10 mouse cellular contexts compared by ENCODE assay signal in the genomic region with DNA sequence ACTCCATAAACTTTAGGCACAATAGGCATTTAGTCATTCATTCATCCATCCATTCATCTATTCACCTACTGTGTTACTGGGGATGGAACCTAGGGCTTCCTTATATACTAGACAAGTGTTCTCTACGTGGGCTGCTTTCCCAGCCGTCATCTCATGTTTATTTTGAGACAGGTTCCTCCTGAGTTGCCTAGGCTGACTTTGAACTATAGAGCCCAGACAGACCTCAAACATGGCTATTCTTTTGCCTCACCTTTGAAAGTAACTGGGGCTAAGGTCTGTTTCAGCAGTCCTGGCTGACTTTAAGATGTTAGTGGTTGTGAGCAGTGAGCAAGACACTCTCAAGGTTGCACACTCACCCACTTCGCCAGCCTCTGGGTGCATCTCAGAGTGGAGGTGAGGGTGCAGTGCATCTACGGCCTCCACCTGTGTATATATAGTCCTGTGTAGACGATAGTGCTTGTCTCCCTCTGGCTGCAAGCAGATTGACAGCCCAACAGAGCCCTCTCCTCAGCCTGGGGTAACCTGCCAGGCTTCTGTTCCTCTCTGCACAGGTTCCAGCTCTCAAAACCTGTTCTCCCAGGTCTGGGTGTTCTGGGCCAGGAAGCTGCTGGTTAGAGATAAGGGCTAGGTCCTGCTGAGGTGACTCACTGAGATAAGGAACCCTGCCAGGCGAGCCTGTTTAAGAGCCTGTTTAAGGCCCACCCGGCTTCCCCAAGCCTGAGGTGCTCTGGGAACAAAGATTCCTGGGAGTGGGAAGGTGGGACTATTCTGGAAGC. TPM values are rescaled to one million over a fixed set of nuclear protein-coding genes. Genes with fewer than 3 reads are reported as not detected.
DNase-seq lines count a peak whose midpoint lies in the region; ATAC-seq lines count a peak whose summit lies in the region.
"Had no signal": no experiment of that assay in that cellular context is flagged by ENCODE, and none has a peak within 500 bp of the region (broad histone marks: within the 10 kb centered on the region; RNA-seq: fewer than 3 reads in every experiment).

No protein-coding gene starts in this region.

- no peak for DNase-seq in midbrain, embryonic 11.5 days (ENCODE audit: low spot score, missing footprints)
- DNase-seq in midbrain, embryonic 14.5 days, result no peak
- DNase-seq in intestine, embryonic 14.5 days (ENCODE audit: low spot score), result peak; percentile 68
- peak; percentile 38 for DNase-seq in lung, postnatal 10 days
- peak; percentile 46 for DNase-seq in urinary bladder, postnatal 25 days (ENCODE audit: low spot score)
- no peak for DNase-seq in adrenal gland, adult 2 months
- DNase-seq in adrenal gland, adult 18-20 months (ENCODE audit: low spot score in 2 of 2), result no peak
- DNase-seq in cerebellum, adult 9-10 months, result no peak

- ATAC-seq in midbrain, embryonic 11.5 days (ENCODE audit: low FRiP score), result 0 out of 2 replicates have a peak, but pooled peaks have one; percentile 19
- ATAC-seq in midbrain, embryonic 14.5 days (ENCODE audit: low FRiP score, low TSS enrichment), result no peak
- peak; percentile 94 for ATAC-seq in intestine, embryonic 14.5 days (replicated peaks; ENCODE audit: low FRiP score, low TSS enrichment, low read depth)
- ATAC-seq: forebrain, embryonic 13.5 days; hindbrain, postnatal 0 days had no signal

- no peaks in the 10 kb centered on the region for H3K36me3 ChIP-seq in midbrain, embryonic 11.5 days (ENCODE audit: control insufficient read depth, insufficient read depth, low read length)
- no peaks in the 10 kb centered on the region for H3K36me3 ChIP-seq in midbrain, embryonic 14.5 days (ENCODE audit: control insufficient read depth, insufficient read depth, low read length)
- H3K36me3 ChIP-seq in intestine, embryonic 14.5 days (ENCODE audit: control insufficient read depth, insufficient read depth, low read length), result peaks cover 2% of the 10 kb centered on the region; the same call in 1 of the 2 replicates

- no peak overlapping the region for H3K4me2 ChIP-seq in midbrain, embryonic 11.5 days
- H3K4me2 ChIP-seq in midbrain, embryonic 14.5 days (ENCODE audit: low read length), result no peak overlapping the region
- no peak overlapping the region for H3K4me2 ChIP-seq in intestine, embryonic 14.5 days (ENCODE audit: low read length)
- H3K4me2 ChIP-seq: forebrain, embryonic 13.5 days had no signal

- H3K27ac ChIP-seq in midbrain, embryonic 11.5 days (ENCODE audit: low read depth, low read length), result no peak overlapping the region
- no peak overlapping the region for H3K27ac ChIP-seq in midbrain, embryonic 14.5 days (replicated peaks; ENCODE audit: low read depth, low read length)
- H3K27ac ChIP-seq in intestine, embryonic 14.5 days (ENCODE audit: low read depth), result peak overlapping the region; percentile 44
- H3K27ac ChIP-seq: forebrain, embryonic 13.5 days; hindbrain, postnatal 0 days had no signal

- 80% methylated on average over 7 of the region's 7 CpGs for WGBS in midbrain, embryonic 11.5 days
- WGBS in midbrain, embryonic 14.5 days, result 83% methylated on average over 7 of the region's 7 CpGs
- 58% methylated on average over 7 of the region's 7 CpGs for WGBS in intestine, embryonic 14.5 days

- H3K9ac ChIP-seq in midbrain, embryonic 11.5 days (ENCODE audit: low read length), result no peak overlapping the region
- H3K9ac ChIP-seq in midbrain, embryonic 14.5 days (replicated peaks; ENCODE audit: low read length), result no peak overlapping the region
- no peak overlapping the region for H3K9ac ChIP-seq in intestine, embryonic 14.5 days (ENCODE audit: low read length)
- H3K9ac ChIP-seq: forebrain, embryonic 13.5 days had no signal

- H3K4me1 ChIP-seq in midbrain, embryonic 11.5 days (ENCODE audit: control insufficient read depth, insufficient read depth, low read length), result no peaks in the 10 kb centered on the region
- no peaks in the 10 kb centered on the region for H3K4me1 ChIP-seq in midbrain, embryonic 14.5 days (ENCODE audit: control insufficient read depth, insufficient read depth, low read length)
- H3K4me1 ChIP-seq in intestine, embryonic 14.5 days (replicated peaks; ENCODE audit: control insufficient read depth, insufficient read depth, low read length), result peaks cover 7% of the 10 kb centered on the region; the same call in 1 of the 2 replicates
- H3K4me1 ChIP-seq: forebrain, embryonic 13.5 days had no signal

- H3K4me3 ChIP-seq in midbrain, embryonic 11.5 days (ENCODE audit: low read depth, low read length), result no peak overlapping the region
- H3K4me3 ChIP-seq in midbrain, embryonic 14.5 days (replicated peaks; ENCODE audit: low read depth, low read length), result no peak overlapping the region
- H3K4me3 ChIP-seq in intestine, embryonic 14.5 days (ENCODE audit: low read depth, low read length), result no peak overlapping the region
- H3K4me3 ChIP-seq: forebrain, embryonic 13.5 days had no signal

- H3K27me3 ChIP-seq in midbrain, embryonic 11.5 days (ENCODE audit: control insufficient read depth, insufficient read depth, low read length), result no peaks in the 10 kb centered on the region
- H3K27me3 ChIP-seq in midbrain, embryonic 14.5 days (ENCODE audit: control insufficient read depth, insufficient read depth, low read length), result no peaks in the 10 kb centered on the region
- H3K27me3 ChIP-seq in intestine, embryonic 14.5 days (replicated peaks; ENCODE audit: control insufficient read depth, insufficient read depth, low read length), result no peaks in the 10 kb centered on the region
- H3K27me3 ChIP-seq: forebrain, embryonic 13.5 days had no signal

- H3K9me3 ChIP-seq in midbrain, embryonic 11.5 days (ENCODE audit: control insufficient read depth, low read length), result no peaks in the 10 kb centered on the region
- no peaks in the 10 kb centered on the region for H3K9me3 ChIP-seq in midbrain, embryonic 14.5 days (ENCODE audit: control insufficient read depth, low read length)
- H3K9me3 ChIP-seq in intestine, embryonic 14.5 days (ENCODE audit: control insufficient read depth, low read length), result no peaks in the 10 kb centered on the region
- H3K9me3 ChIP-seq: forebrain, embryonic 13.5 days had no signal

RNA-seq across cellular contexts. Expression of gene Eef2k, which starts 32.3 kb away (rescaled TPM):
- polyA plus RNA-seq in midbrain, embryonic 11.5 days (2014; fragmentation: Nextera tagmentation; extraction: Ambion mirVana), result 9.9 and 10.5 TPM in 2 replicates
- 13.1 and 14.9 TPM in 2 replicates for polyA plus RNA-seq in midbrain, embryonic 14.5 days (2014; fragmentation: Nextera tagmentation; extraction: Ambion mirVana)
- polyA plus RNA-seq in intestine, embryonic 14.5 days (2014; fragmentation: Nextera tagmentation; extraction: Ambion mirVana), result 16.3 and 18.8 TPM in 2 replicates
- 10 to 100 TPM; 28.3 to 37.6 TPM for total RNA-seq in adrenal gland, adult 2 months (2021)
- 16.6 and 17.1 TPM in 2 replicates for polyA plus RNA-seq in adrenal gland, adult 2 months (2012; rRNA removed)
- total RNA-seq in adrenal gland, adult 18-20 months (2021), result 10 to 100 TPM; 20.9 to 22.4 TPM

RNA-seq across cellular contexts. Expression of gene Polr3e, which starts 42.6 kb away (rescaled TPM):
- 19.0 and 19.9 TPM in 2 replicates for polyA plus RNA-seq in midbrain, embryonic 11.5 days (2014; fragmentation: Nextera tagmentation; extraction: Ambion mirVana)
- polyA plus RNA-seq in midbrain, embryonic 14.5 days (2014; fragmentation: Nextera tagmentation; extraction: Ambion mirVana), result 20.6 and 21.6 TPM in 2 replicates
- 27.7 and 30.5 TPM in 2 replicates for polyA plus RNA-seq in intestine, embryonic 14.5 days (2014; fragmentation: Nextera tagmentation; extraction: Ambion mirVana)
- 10 to 100 TPM; 22.5 to 23.0 TPM for total RNA-seq in adrenal gland, adult 2 months (2021)
- 15.1 and 15.5 TPM in 2 replicates for polyA plus RNA-seq in adrenal gland, adult 2 months (2012; rRNA removed)
- 10 to 100 TPM; 20.8 to 23.5 TPM for total RNA-seq in adrenal gland, adult 18-20 months (2021)

Comparison
In these comparisons a context has a peak if more than half of its experiments do, and no peak if none do; other contexts are left out.
1. DNase-seq: peak in intestine, embryonic 14.5 days (single experiment), lung, postnatal 10 days (single experiment) and urinary bladder, postnatal 25 days (single experiment); none in midbrain, embryonic 11.5 days (single experiment), midbrain, embryonic 14.5 days (single experiment), adrenal gland, adult 2 months (single experiment), adrenal gland, adult 18-20 months (0 of 2) and cerebellum, adult 9-10 months (single experiment).